Mouse (Mus musculus) spleen, adult 10 weeks (tissue): ENCODE measurements around the gene Olfr1438-ps1. TPM values are rescaled to one million over a fixed set of nuclear protein-coding genes. Genes with fewer than 3 reads are reported as not detected.

ENCODE experiments used
- polyA plus RNA-seq: library from polyadenylated mRNA; stranded (reverse); fragments of 350-450 nt; fragmentation: Illumina TruSeq; extraction: RNeasy Lipid Tissue Mini Kit (QIAGEN cat#74804); gene quantifications from one replicate; pipeline ENCODE4 v1.2.3, GENCODE M21; 2015; ENCODE audit warnings: low replicate concordance; ENCODE audit not compliant: insufficient read depth

Olfr1438-ps1 gene
- polyA plus RNA-seq: not detected

GRCm38 (mm10) chr19:12335810-12336209 lies at the start of gene Olfr1438-ps1:
Olfr1438-ps1 (minus strand) TSS chr19:12335910.

DNA sequence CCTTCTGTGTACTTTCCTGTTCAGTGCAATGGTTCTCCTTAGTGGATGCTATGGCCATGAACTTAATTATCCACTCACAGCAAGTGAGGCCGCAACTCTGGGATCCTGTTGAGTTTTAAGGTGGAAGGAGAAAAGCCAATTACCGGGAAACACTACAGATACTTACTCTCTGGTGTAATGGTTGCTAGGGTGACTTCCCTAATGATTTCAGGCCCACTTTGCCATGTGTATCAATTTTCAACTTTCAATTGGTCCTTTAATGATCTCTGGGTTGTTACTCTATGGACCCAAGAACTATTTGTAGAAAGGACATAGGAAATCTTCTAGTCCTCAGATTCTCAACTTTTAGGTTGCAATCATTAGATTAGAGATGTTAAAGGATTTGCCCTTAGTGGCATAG lies 10.7 kb downstream of the Olfr1438-ps1 start, which contains the start of gene Olfr1437:
Gene Olfr1437 (minus strand): TSS at position 101 of the 400 bp plus-strand sequence.

DNA sequence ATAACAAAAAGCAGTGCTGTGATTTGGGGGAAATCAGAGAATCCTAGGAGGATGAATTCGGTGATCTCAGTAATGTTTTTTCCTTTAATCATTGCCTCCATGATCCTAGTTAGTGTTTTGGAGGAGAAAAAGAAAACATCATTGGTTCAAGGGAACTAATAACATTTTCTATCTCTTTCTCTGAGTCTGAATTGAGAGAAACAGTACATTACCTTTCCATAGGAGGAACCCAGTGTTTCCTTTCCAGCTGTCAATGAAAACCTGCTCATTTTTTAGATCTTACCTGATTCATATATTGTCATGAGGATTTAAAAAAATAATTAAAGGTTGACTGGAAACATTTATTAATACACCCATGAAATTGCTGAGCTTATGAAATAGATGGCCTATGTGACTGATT lies 36.7 kb downstream of the Olfr1438-ps1 start, which contains the start of gene Olfr1436:
Gene Olfr1436 (minus strand): TSS at position 101 of the 400 bp plus-strand sequence.

GRCm38 (mm10) chr19:12279554-12279953 lies 56.2 kb downstream of the Olfr1438-ps1 start, which contains the start of gene Olfr1434:
Olfr1434 (plus strand) TSS chr19:12279854.

Other genes with a start within 250 kb of the Olfr1438-ps1 start
- gene Olfr1426, start 243.9 kb downstream of the Olfr1438-ps1 start, polyA plus RNA-seq: not detected
- gene Olfr1427, start 232.6 kb downstream of the Olfr1438-ps1 start, polyA plus RNA-seq: not detected
- gene Olfr1428, start 220.0 kb downstream of the Olfr1438-ps1 start, polyA plus RNA-seq: not detected
- not detected for gene Olfr76, start 212.7 kb downstream of the Olfr1438-ps1 start, polyA plus RNA-seq
- gene Olfr1555-ps1, start 165.8 kb downstream of the Olfr1438-ps1 start, polyA plus RNA-seq: not detected
- gene Olfr1431, start 135.3 kb downstream of the Olfr1438-ps1 start, polyA plus RNA-seq: not detected
- not detected for gene Olfr1432, start 103.3 kb downstream of the Olfr1438-ps1 start, polyA plus RNA-seq
- not detected for gene Olfr262, start 94.3 kb downstream of the Olfr1438-ps1 start, polyA plus RNA-seq
- not detected for gene Olfr235, start 74.9 kb downstream of the Olfr1438-ps1 start, polyA plus RNA-seq
- not detected for gene Olfr1434, start 56.1 kb downstream of the Olfr1438-ps1 start, polyA plus RNA-seq
- not detected for gene Olfr1436, start 36.8 kb downstream of the Olfr1438-ps1 start, polyA plus RNA-seq
- not detected for gene Olfr1437, start 10.8 kb downstream of the Olfr1438-ps1 start, polyA plus RNA-seq
- not detected for gene Olfr1440, start 51.4 kb upstream of the Olfr1438-ps1 start, polyA plus RNA-seq
- not detected for gene Olfr1441, start 81.5 kb upstream of the Olfr1438-ps1 start, polyA plus RNA-seq
- gene Pfpl, start 92.0 kb upstream of the Olfr1438-ps1 start, polyA plus RNA-seq: not detected
- 441 TPM for gene Mpeg1, start 124.9 kb upstream of the Olfr1438-ps1 start, polyA plus RNA-seq
- 11.5 TPM for gene Dtx4, start 165.5 kb upstream of the Olfr1438-ps1 start, polyA plus RNA-seq
- gene Fam111a, start 209.8 kb upstream of the Olfr1438-ps1 start, polyA plus RNA-seq: 218 TPM